Mouse (Mus musculus) erythroblast, embryonic 14.5 days (primary cell): ENCODE data around the gene Pitpnc1.
"Not testable (repeated sequence)": the region's sequence is repeated elsewhere in the genome, so short reads cannot be mapped to it uniquely, and the experiment has no call there.

Experiments used
- GATA1 ChIP-seq: IDR thresholded peaks from 2 replicates; pipeline ENCODE4 v1.6.1; 2012; ENCODE audit warnings: low read length, inconsistent platforms, mixed read lengths
- TAL1 ChIP-seq: IDR thresholded peaks from 3 replicates; pipeline ENCODE4 v1.6.1; 2012; ENCODE audit warnings: low read length, inconsistent platforms, mixed read lengths

DNA sequence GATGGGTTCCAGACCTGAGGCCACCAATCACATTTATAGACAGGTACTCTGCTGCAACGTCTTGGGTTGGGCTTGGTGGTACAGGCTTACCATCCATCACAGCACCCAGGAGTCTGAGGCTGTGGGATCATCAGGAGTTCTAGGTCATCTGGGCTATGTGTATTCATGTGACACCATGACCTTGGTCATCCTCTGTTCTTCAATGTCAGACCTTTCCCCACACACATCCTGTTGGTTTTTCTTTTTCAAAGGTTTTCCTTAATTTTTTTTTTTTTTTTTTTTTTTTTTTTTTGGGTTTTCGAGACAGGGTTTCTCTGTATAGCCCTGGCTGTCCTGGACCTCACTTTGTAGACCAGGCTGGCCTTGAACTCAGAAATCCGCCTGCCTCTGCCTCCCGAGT lies 33.9 kb upstream of the Pitpnc1 start:
- TF ChIP-seq GATA1, TAL1: not testable (repeated sequence)
